Mouse (Mus musculus): ENCODE results near the gene Luc7l2. TPM values are rescaled to one million over a fixed set of nuclear protein-coding genes. Genes with fewer than 3 reads are reported as not detected.
A peak's percentile ranks its signal among the peaks of the same experiment; 100 is the strongest.

Luc7l2 gene
- polyA plus RNA-seq (2014; fragmentation: Nextera tagmentation; extraction: Ambion mirVana): 47.1 and 52.3 TPM in 2 replicates

DNA sequence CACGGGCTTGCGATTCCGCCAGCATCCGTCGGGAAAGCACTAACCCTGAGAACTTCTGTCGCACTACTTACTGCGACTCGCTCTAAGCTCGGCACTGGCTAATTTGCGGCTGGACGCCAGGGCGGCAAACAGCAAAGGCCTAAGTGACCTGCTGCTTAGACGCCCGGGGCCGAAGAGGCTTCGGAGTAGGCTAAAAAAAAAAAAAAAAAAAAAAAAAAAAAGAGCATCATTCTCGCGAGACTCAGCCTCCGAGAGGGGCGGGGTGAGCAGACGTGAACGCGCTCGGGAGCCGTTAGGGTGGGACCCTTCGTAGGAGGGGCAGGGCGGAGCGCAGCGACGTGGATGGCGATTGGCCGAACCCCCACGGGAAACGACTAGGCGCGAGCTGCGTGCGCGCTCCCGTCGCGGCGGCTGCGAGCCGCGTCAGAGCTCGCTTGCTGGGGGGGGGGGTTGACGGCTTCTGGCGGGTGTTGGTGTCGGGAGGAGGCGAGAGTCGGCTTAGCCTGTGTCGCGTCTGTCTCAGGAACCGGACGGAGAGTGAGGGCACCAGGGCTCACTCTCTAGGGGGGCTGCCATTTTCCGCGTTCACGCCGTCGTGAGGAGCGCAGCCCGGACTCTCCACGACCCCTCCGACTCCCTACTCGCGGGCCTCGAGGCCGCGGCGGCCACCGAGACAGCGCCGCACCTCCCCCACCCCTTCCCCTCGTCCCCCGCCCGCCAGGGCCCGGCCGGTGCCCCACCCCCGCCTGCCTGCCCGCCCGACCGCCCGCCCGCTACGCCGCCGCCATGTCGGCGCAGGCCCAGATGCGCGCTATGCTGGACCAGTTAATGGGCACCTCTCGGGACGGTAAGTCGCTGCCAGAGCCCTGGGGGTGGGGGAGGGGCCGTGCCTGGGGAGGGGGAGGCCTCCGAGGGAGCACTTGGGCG is at the start of gene Luc7l2:
TSS of gene Luc7l2 (plus strand) at position 273 of the 927 bp plus-strand sequence.
- ATAC-seq (replicated peaks; ENCODE audit: low FRiP score, low TSS enrichment, low read depth) (peak; percentile 89), DNase-seq (ENCODE audit: low spot score) (peak; percentile 96)
- H3K27ac ChIP-seq (ENCODE audit: low read depth): peak within 1 kb of the TSS; percentile 99
- peak within 1 kb of the TSS; percentile 91 for H3K9ac ChIP-seq (ENCODE audit: low read length)
- peak within 1 kb of the TSS; percentile 59 for H3K4me2 ChIP-seq (ENCODE audit: low read length)
- H3K4me1 ChIP-seq (replicated peaks; ENCODE audit: control insufficient read depth, insufficient read depth, low read length): peaks cover 4% of the 10 kb centered on the region; the same call in 1 of the 2 replicates
- no peaks in the 10 kb centered on the region for H3K27me3 ChIP-seq (replicated peaks; ENCODE audit: control insufficient read depth, insufficient read depth, low read length)
- H3K36me3 ChIP-seq (ENCODE audit: control insufficient read depth, insufficient read depth, low read length): peaks cover 10% of the 10 kb centered on the region; the same call in 1 of the 2 replicates
- WGBS: under 1% methylated on average over 93 of the region's 98 CpGs
- H3K9me3 ChIP-seq (ENCODE audit: control insufficient read depth, low read length): no peaks in the 10 kb centered on the region
- H3K4me3 ChIP-seq (ENCODE audit: low read depth, low read length): peak within 1 kb of the TSS; percentile 64

GRCm38 (mm10) chr6:38512096-38512495 is 39.0 kb upstream of the Luc7l2 start:
- H3K4me2 ChIP-seq (ENCODE audit: low read length): no peak overlapping the region
- no peak overlapping the region for H3K9ac ChIP-seq (ENCODE audit: low read length)
- ATAC-seq (replicated peaks; ENCODE audit: low FRiP score, low TSS enrichment, low read depth) (no peak), DNase-seq (ENCODE audit: low spot score) (no peak)
- 0 out of 2 replicates have a peak, but pooled peaks cover 3% of the 10 kb centered on the region for H3K36me3 ChIP-seq (ENCODE audit: control insufficient read depth, insufficient read depth, low read length)
- 89% methylated on average over 1 of the region's 1 CpGs for WGBS
- H3K4me1 ChIP-seq (replicated peaks; ENCODE audit: control insufficient read depth, insufficient read depth, low read length): no peaks in the 10 kb centered on the region
- no peaks in the 10 kb centered on the region for H3K9me3 ChIP-seq (ENCODE audit: control insufficient read depth, low read length)
- no peaks in the 10 kb centered on the region for H3K27me3 ChIP-seq (replicated peaks; ENCODE audit: control insufficient read depth, insufficient read depth, low read length)
- no peak overlapping the region for H3K4me3 ChIP-seq (ENCODE audit: low read depth, low read length)
- H3K27ac ChIP-seq (ENCODE audit: low read depth): no peak overlapping the region

GRCm38 (mm10) chr6:38512830-38513229 is 38.3 kb upstream of the Luc7l2 start:
- Histone ChIP-seq H3K9me3 (ENCODE audit: control insufficient read depth, low read length) (no peaks in the 10 kb centered on the region), H3K4me1 (replicated peaks; ENCODE audit: control insufficient read depth, insufficient read depth, low read length) (no peaks in the 10 kb centered on the region), H3K4me2 (ENCODE audit: low read length) (no peak overlapping the region), H3K36me3 (ENCODE audit: control insufficient read depth, insufficient read depth, low read length) (0 out of 2 replicates have a peak, but pooled peaks cover 3% of the 10 kb centered on the region), H3K9ac (ENCODE audit: low read length) (no peak overlapping the region), H3K27ac (ENCODE audit: low read depth) (no peak overlapping the region), H3K27me3 (replicated peaks; ENCODE audit: control insufficient read depth, insufficient read depth, low read length) (no peaks in the 10 kb centered on the region), H3K4me3 (ENCODE audit: low read depth, low read length) (no peak overlapping the region)
- ATAC-seq (replicated peaks; ENCODE audit: low FRiP score, low TSS enrichment, low read depth) (no peak), DNase-seq (ENCODE audit: low spot score) (no peak)

- H3K27ac ChIP-seq (ENCODE audit: low read depth): no peak overlapping the region
- ATAC-seq (replicated peaks; ENCODE audit: low FRiP score, low TSS enrichment, low read depth): no peak
Measured at GRCm38 (mm10) chr6:38515201-38515600, 35.9 kb upstream of the Luc7l2 start.

DNA sequence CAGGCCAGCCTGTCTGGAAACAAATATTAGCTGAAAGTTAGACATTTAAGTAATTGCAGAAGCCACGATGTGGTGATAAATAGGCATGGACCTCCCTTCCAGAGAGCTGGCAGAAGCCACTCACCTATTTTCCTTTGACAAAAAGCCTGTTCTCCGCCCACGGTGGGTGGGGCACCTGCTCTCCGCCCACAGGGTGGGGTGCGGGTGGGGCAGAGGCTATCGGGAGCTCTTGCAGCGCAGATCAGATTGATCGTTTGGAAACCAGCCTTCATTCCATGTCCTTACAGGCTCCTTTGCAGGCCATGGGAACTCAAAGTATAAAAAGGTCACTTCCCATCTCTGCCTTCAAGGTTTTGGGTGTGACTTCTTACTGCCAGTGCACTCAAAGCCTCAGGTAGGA is 27.3 kb upstream of the Luc7l2 start:
- Histone ChIP-seq H3K4me3 (ENCODE audit: low read depth, low read length) (no peak overlapping the region), H3K4me2 (ENCODE audit: low read length) (peak overlapping the region; percentile 15), H3K9ac (ENCODE audit: low read length) (no peak overlapping the region), H3K27ac (ENCODE audit: low read depth) (no peak overlapping the region), H3K36me3 (ENCODE audit: control insufficient read depth, insufficient read depth, low read length) (no peaks in the 10 kb centered on the region), H3K27me3 (replicated peaks; ENCODE audit: control insufficient read depth, insufficient read depth, low read length) (no peaks in the 10 kb centered on the region), H3K4me1 (replicated peaks; ENCODE audit: control insufficient read depth, insufficient read depth, low read length) (no peaks in the 10 kb centered on the region), H3K9me3 (ENCODE audit: control insufficient read depth, low read length) (no peaks in the 10 kb centered on the region)
- no peak for ATAC-seq (replicated peaks; ENCODE audit: low FRiP score, low TSS enrichment, low read depth)
- no peak for DNase-seq (ENCODE audit: low spot score)
- 18% methylated on average over 8 of the region's 8 CpGs for WGBS

More at GRCm38 (mm10) chr6:38515201-38515600, 35.9 kb upstream of the Luc7l2 start:
- no peaks in the 10 kb centered on the region for H3K4me1 ChIP-seq (replicated peaks; ENCODE audit: control insufficient read depth, insufficient read depth, low read length)
- H3K27me3 ChIP-seq (replicated peaks; ENCODE audit: control insufficient read depth, insufficient read depth, low read length): no peaks in the 10 kb centered on the region
- H3K9me3 ChIP-seq (ENCODE audit: control insufficient read depth, low read length): no peaks in the 10 kb centered on the region
- DNase-seq (ENCODE audit: low spot score): no peak
- H3K36me3 ChIP-seq (ENCODE audit: control insufficient read depth, insufficient read depth, low read length): no peaks in the 10 kb centered on the region
- H3K4me3 ChIP-seq (ENCODE audit: low read depth, low read length): no peak overlapping the region
- H3K9ac ChIP-seq (ENCODE audit: low read length): no peak overlapping the region
- H3K4me2 ChIP-seq (ENCODE audit: low read length): no peak overlapping the region
- 96% methylated on average over 4 of the region's 4 CpGs for WGBS

GRCm38 (mm10) chr6:38531211-38531820 is 19.8 kb upstream of the Luc7l2 start:
- ATAC-seq (replicated peaks; ENCODE audit: low FRiP score, low TSS enrichment, low read depth) (no peak), DNase-seq (ENCODE audit: low spot score) (no peak)
- H3K4me3 ChIP-seq (ENCODE audit: low read depth, low read length): no peak overlapping the region
- H3K36me3 ChIP-seq (ENCODE audit: control insufficient read depth, insufficient read depth, low read length): no peaks in the 10 kb centered on the region
- H3K27me3 ChIP-seq (replicated peaks; ENCODE audit: control insufficient read depth, insufficient read depth, low read length): no peaks in the 10 kb centered on the region
- no peak overlapping the region for H3K4me2 ChIP-seq (ENCODE audit: low read length)
- H3K27ac ChIP-seq (ENCODE audit: low read depth): no peak overlapping the region
- no peak overlapping the region for H3K9ac ChIP-seq (ENCODE audit: low read length)
- WGBS: 61% methylated on average over 5 of the region's 5 CpGs
- no peaks in the 10 kb centered on the region for H3K9me3 ChIP-seq (ENCODE audit: control insufficient read depth, low read length)
- H3K4me1 ChIP-seq (replicated peaks; ENCODE audit: control insufficient read depth, insufficient read depth, low read length): peaks cover 5% of the 10 kb centered on the region; the same call in 1 of the 2 replicates

DNA sequence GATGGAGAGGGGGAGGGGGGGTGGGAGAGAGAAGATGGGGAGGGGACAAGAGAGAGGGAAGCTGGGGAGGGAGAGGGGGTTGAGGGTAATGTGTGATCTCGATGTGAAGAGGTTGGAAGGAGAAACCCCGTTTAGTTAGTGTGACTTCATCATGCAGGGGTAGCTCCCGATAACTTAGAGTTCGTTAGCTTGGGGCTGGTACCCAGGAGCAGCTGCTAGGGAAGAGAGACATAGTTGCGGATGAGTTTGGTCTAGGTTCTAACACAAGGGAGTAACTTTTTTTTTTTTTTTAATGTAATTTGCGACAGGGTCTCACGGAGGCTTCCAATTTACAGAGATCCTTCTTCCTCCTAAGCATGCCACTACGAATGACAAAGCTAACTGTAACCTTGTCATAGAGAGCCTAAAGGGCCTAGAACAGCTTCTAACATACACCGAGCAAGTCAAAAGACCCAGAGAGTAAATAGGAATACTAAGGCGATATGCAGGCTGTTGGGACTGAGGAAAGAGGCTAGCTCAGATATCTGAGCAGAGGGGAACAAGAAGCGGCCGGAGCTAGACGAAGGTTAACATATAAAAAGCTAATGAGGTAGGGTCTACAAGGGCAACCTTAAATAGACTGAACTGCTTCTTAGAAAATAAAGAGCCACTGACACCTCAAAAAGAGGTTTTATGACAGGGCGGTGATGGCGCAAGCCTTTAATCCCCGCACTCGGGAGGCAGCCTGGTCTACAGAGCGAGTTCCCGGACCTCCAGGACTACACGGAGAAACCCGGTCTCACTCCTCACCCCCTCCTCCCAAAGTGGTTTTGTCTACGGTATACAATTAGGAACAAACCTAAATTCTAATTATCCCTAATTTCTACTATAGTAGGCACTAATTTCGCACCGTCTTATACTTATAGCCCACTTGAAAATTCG is 18.4 kb upstream of the Luc7l2 start:
- ATAC-seq (replicated peaks; ENCODE audit: low FRiP score, low TSS enrichment, low read depth): peak; percentile 38
- peak overlapping the region; percentile 97 for H3K27ac ChIP-seq (ENCODE audit: low read depth)
- H3K4me3 ChIP-seq (ENCODE audit: low read depth, low read length): peak overlapping the region; percentile 91
- peaks cover 5% of the 10 kb centered on the region; the same call in 1 of the 2 replicates for H3K4me1 ChIP-seq (replicated peaks; ENCODE audit: control insufficient read depth, insufficient read depth, low read length)
- peak; percentile 85 for DNase-seq (ENCODE audit: low spot score)
- H3K36me3 ChIP-seq (ENCODE audit: control insufficient read depth, insufficient read depth, low read length): no peaks in the 10 kb centered on the region
- H3K4me2 ChIP-seq (ENCODE audit: low read length): peak overlapping the region; percentile 96
- no peaks in the 10 kb centered on the region for H3K27me3 ChIP-seq (replicated peaks; ENCODE audit: control insufficient read depth, insufficient read depth, low read length)
- WGBS: 5% methylated on average over 25 of the region's 25 CpGs
- peak overlapping the region; percentile 73 for H3K9ac ChIP-seq (ENCODE audit: low read length)
- no peaks in the 10 kb centered on the region for H3K9me3 ChIP-seq (ENCODE audit: control insufficient read depth, low read length)

Data from intestine, embryonic 14.5 days (tissue).